In genomic region chr5:52119822-52120221, GRCm38 (mm10) we compare ENCODE assay signal across 14 mouse cellular contexts.
DNase-seq lines count a peak whose midpoint lies in the region; ATAC-seq and TF ChIP-seq lines count a peak whose summit lies in the region.
"Had no signal": no experiment of that assay in that cellular context is flagged by ENCODE, and none has a peak within 500 bp of the region (broad histone marks: within the 10 kb centered on the region; RNA-seq: fewer than 3 reads in every experiment).

No protein-coding gene starts in this region.

- peaks cover 10% of the 10 kb centered on the region; the same call in 1 of the 2 replicates for H3K4me1 ChIP-seq in E14TG2a.4 (replicated peaks; ENCODE audit: low read depth, low read length)
- H3K4me1 ChIP-seq in hindbrain, embryonic 12.5 days = peaks cover 7% of the 10 kb centered on the region

- no peaks in the 10 kb centered on the region for H3K36me3 ChIP-seq in E14TG2a.4 (ENCODE audit: insufficient read depth, low read length)
- no peaks in the 10 kb centered on the region for H3K36me3 ChIP-seq in hindbrain, embryonic 12.5 days
- H3K36me3 ChIP-seq: liver, embryonic 13.5 days; midbrain, embryonic 13.5 days; neural tube, embryonic 12.5 days had no signal

- no peak overlapping the region for H3K9ac ChIP-seq in hindbrain, embryonic 12.5 days
- H3K9ac ChIP-seq: liver, embryonic 13.5 days; midbrain, embryonic 13.5 days; neural tube, embryonic 12.5 days had no signal

- peak; percentile 32 to 55 for DNase-seq in cerebellum, postnatal 10 days
- no peak for DNase-seq in cerebellum, adult 11-12 months
- no peak for DNase-seq in layer of hippocampus, adult 2 months (ENCODE audit: low spot score in 2 of 2)
- no peak for DNase-seq in layer of hippocampus, adult 8-10 months (ENCODE audit: low spot score in 2 of 2)
- DNase-seq in layer of hippocampus, adult 9-11 months = no peak
- DNase-seq: kidney, adult 11 months; layer of hippocampus, postnatal 36 days; liver, embryonic 13.5 days; right cerebral cortex, postnatal 14 days had no signal

- H3K4me3 ChIP-seq in layer of hippocampus, adult 2 months = no peak overlapping the region
- H3K4me3 ChIP-seq in E14TG2a.4 (replicated peaks; ENCODE audit: low read length) = no peak overlapping the region
- no peak overlapping the region for H3K4me3 ChIP-seq in hindbrain, embryonic 12.5 days
- H3K4me3 ChIP-seq: liver, embryonic 13.5 days; midbrain, embryonic 13.5 days; neural tube, embryonic 12.5 days had no signal

- no peak overlapping the region for H3K27ac ChIP-seq in layer of hippocampus, adult 2 months
- no peak overlapping the region for H3K27ac ChIP-seq in hindbrain, embryonic 12.5 days
- H3K27ac ChIP-seq: liver, embryonic 13.5 days; midbrain, embryonic 13.5 days; neural tube, embryonic 12.5 days had no signal

- TF ChIP-seq CTCF in layer of hippocampus, adult 2 months (conservative IDR thresholded peaks at IDR 0.05) = peak; percentile 57
- TF ChIP-seq CTCF in E14TG2a.4 (conservative IDR thresholded peaks at IDR 0.05; ENCODE audit: low read length) = peak; percentile 43

- peaks cover 39% of the 10 kb centered on the region for H3K27me3 ChIP-seq in E14TG2a.4 (ENCODE audit: insufficient read depth, low read length)
- H3K27me3 ChIP-seq in hindbrain, embryonic 12.5 days = peaks cover 13% of the 10 kb centered on the region

- no peaks in the 10 kb centered on the region for H3K9me3 ChIP-seq in E14TG2a.4 (ENCODE audit: low read length)
- H3K9me3 ChIP-seq in hindbrain, embryonic 12.5 days (replicated peaks) = no peaks in the 10 kb centered on the region
- H3K9me3 ChIP-seq: liver, embryonic 13.5 days; midbrain, embryonic 13.5 days; neural tube, embryonic 12.5 days had no signal

- no peak overlapping the region for H3K4me2 ChIP-seq in hindbrain, embryonic 12.5 days (replicated peaks)
- H3K4me2 ChIP-seq: liver, embryonic 13.5 days; midbrain, embryonic 13.5 days; neural tube, embryonic 12.5 days had no signal

- 0 out of 2 replicates have a peak, but pooled peaks have one; percentile 27 for ATAC-seq in megakaryocyte, adult 5-6 weeks (ENCODE audit: poor library complexity, severe bottlenecking)
- ATAC-seq in hindbrain, embryonic 12.5 days (ENCODE audit: low FRiP score) = no peak
- ATAC-seq: midbrain, embryonic 13.5 days had no signal

- 66% methylated on average over 2 of the region's 2 CpGs for WGBS in hindbrain, embryonic 12.5 days

Comparison
In these comparisons a context has a peak if more than half of its experiments do, and no peak if none do; other contexts are left out.
1. DNase-seq: peak in cerebellum, postnatal 10 days (2 of 2); none in cerebellum, adult 11-12 months (single experiment), layer of hippocampus, adult 2 months (0 of 2), layer of hippocampus, adult 8-10 months (0 of 2) and layer of hippocampus, adult 9-11 months (single experiment).